Mouse (Mus musculus) hindbrain, embryonic 16.5 days (tissue): Measurements from ENCODE around the gene Mcemp1. TPM values are rescaled to one million over a fixed set of nuclear protein-coding genes. Genes with fewer than 3 reads are reported as not detected.
A peak's percentile ranks its signal among the peaks of the same experiment; 100 is the strongest.

ENCODE experiments used
- ATAC-seq: fragments of 200-750 bp; cut with Nextera tagmentation; 2 replicates; pipeline ENCODE4 v1.8.0; 2017; ENCODE audit warnings: moderate TSS enrichment, moderate library complexity
- H3K27ac ChIP-seq: fragments of 300-500 bp; sonication (generic); 2 replicates; pipeline ENCODE4 v1.5.1; 2014; ENCODE audit warnings: low read depth, mild to moderate bottlenecking, control low read depth, low read length, moderate library complexity
- H3K27me3 ChIP-seq: fragments of 300-500 bp; sonication (generic); replicated peaks from 2 replicates; pipeline ENCODE4 v1.6.1; 2014; ENCODE audit warnings: low read length; ENCODE audit not compliant: control insufficient read depth, insufficient read depth
- H3K36me3 ChIP-seq: fragments of 300-500 bp; sonication (generic); 2 replicates; pipeline ENCODE4 v1.6.1; 2014; ENCODE audit warnings: mild to moderate bottlenecking, low read length, moderate library complexity, mixed read lengths; ENCODE audit not compliant: control insufficient read depth, insufficient read depth
- H3K4me1 ChIP-seq: fragments of 300-500 bp; sonication (generic); 2 replicates; pipeline ENCODE4 v1.6.1; 2014; ENCODE audit warnings: low read depth, low read length; ENCODE audit not compliant: control insufficient read depth, insufficient read depth
- H3K4me2 ChIP-seq: fragments of 300-500 bp; sonication (generic); 2 replicates; pipeline ENCODE4 v1.6.1; 2014; ENCODE audit warnings: mild to moderate bottlenecking, low read length, control low read depth, moderate library complexity
- H3K4me3 ChIP-seq: fragments of 300-500 bp; sonication (generic); 2 replicates; pipeline ENCODE4 v1.5.1; 2014; ENCODE audit warnings: mild to moderate bottlenecking, low read length, control low read depth, moderate library complexity
- H3K9ac ChIP-seq: fragments of 300-500 bp; sonication (generic); 2 replicates; pipeline ENCODE4 v1.6.1; 2014; ENCODE audit warnings: low read depth, mild to moderate bottlenecking, control low read depth, low read length, moderate library complexity
- H3K9me3 ChIP-seq: fragments of 300-500 bp; sonication (generic); 2 replicates; pipeline ENCODE4 v1.6.1; 2014; ENCODE audit warnings: mild to moderate bottlenecking, low read length, moderate library complexity; ENCODE audit not compliant: control insufficient read depth
- WGBS: fragments of 180-500 bp; shearing (Covaris S2); extraction: QIAGEN DNeasy Blood & Tissue Kit; methylation state at CpG from one replicate; pipeline ENCODE4 v1.1.7; 2014; 5-methylcytosine and 5-hydroxymethylcytosine counted together
- polyA plus RNA-seq: library from polyadenylated mRNA; unstranded; fragments of >200 nt; fragmentation: Nextera tagmentation; extraction: Ambion mirVana; gene quantifications from 2 replicates; pipeline ENCODE4 v1.2.1, GENCODE M21; 2015

Mcemp1 gene
- polyA plus RNA-seq, 1 experiment from 2014 or later = 0.14 TPM

DNA sequence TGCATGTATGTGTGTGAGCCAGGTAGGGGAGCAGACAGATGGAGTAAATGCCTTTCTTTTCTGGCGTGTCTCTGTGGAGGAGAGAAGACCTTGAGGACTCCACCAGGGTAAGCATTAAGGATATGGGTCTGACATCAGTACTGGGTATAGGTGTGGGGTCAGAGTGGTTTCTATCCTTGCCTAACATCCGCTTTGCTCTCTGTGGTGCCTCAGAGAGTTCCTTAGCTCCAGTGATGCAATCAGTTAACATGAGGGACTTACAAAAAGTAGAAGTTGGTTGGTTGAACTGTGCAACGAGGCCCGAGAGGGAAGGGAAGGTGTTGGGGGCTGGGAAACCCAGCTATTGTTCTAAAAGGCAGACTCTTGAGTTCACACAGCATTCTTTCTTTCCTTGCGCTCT, 1.1 kb upstream of the Mcemp1 start:
- no peak overlapping the region for H3K27ac ChIP-seq
- no peak overlapping the region for H3K4me2 ChIP-seq
- no peak overlapping the region for H3K9ac ChIP-seq
- ATAC-seq = no peak
- H3K4me1 ChIP-seq = no peaks in the 10 kb centered on the region
- H3K9me3 ChIP-seq = no peaks in the 10 kb centered on the region
- H3K4me3 ChIP-seq = no peak overlapping the region
- 76% methylated on average over 5 of the region's 5 CpGs for WGBS
- no peaks in the 10 kb centered on the region for H3K27me3 ChIP-seq
- no peaks in the 10 kb centered on the region for H3K36me3 ChIP-seq

DNA sequence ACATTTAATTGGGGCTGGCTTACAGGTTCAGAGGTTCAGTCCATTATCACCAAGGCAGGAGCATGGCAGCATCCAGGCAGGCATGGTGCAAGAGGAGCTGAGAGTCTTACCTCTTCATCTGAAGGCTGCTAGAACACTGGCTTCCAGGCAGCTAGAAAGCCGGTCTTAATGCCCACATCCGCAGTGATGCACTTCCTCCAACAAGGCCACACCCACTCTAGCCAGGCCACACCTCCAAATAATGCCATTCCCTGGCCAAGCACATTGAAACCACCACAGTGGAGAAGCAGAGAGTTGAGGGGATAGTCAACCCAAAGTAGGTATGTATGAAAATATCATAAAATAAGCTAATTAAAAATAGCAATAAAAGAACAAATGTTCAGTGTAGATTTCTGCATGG, 4.8 kb downstream of the Mcemp1 start:
- ATAC-seq = no peak
- Histone ChIP-seq H3K9ac (no peak overlapping the region), H3K4me2 (no peak overlapping the region), H3K4me3 (no peak overlapping the region), H3K9me3 (no peaks in the 10 kb centered on the region), H3K36me3 (no peaks in the 10 kb centered on the region), H3K4me1 (no peaks in the 10 kb centered on the region; the same call in 1 of the 2 replicates), H3K27me3 (no peaks in the 10 kb centered on the region), H3K27ac (no peak overlapping the region)
- WGBS = 87% methylated on average over 2 of the region's 2 CpGs

DNA sequence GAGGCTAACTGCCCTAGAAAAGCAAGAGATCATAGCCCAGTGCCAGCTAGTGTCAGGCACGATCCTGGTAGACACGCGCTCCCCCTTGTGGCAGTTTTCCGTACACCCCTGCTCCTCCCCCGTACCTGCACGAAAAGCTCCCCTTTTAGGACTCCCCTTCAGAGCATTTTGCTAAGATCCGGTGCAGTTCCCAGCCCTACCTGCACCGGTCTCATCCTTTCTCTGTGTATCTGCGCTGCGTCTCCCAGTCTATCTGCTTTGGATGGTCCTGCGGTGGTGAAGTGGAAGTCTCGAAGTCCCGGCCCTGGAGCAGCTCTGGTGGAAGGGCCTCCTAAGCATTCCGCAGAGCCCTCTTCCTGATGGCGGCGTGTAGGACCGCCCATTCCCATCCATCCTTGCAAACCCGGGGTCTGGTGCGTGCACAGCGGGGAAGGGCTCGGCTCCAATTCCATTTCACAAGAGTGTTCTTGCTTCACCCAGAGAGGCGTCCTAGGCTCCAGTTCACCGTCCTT, 6.5 kb downstream of the Mcemp1 start, which contains the start of gene Fcor:
TSS of gene Fcor (minus strand) at position 383 of the 512 bp plus-strand sequence.
- peak within 1 kb of the TSS; percentile 72 for H3K9ac ChIP-seq
- peak within 1 kb of the TSS; percentile 81 for H3K27ac ChIP-seq
- WGBS = 0% methylated on average over 23 of the region's 23 CpGs
- H3K9me3 ChIP-seq = no peaks in the 10 kb centered on the region
- H3K4me3 ChIP-seq = peak within 1 kb of the TSS; percentile 56
- peak within 1 kb of the TSS; percentile 69 for H3K4me2 ChIP-seq
- H3K4me1 ChIP-seq = peaks cover 3% of the 10 kb centered on the region
- H3K36me3 ChIP-seq = no peaks in the 10 kb centered on the region
- H3K27me3 ChIP-seq = no peaks in the 10 kb centered on the region
- peak; percentile 90 for ATAC-seq

- Histone ChIP-seq H3K9ac (no peak overlapping the region), H3K27ac (no peak overlapping the region), H3K4me2 (no peak overlapping the region), H3K36me3 (peaks cover 10% of the 10 kb centered on the region), H3K4me1 (peaks cover 15% of the 10 kb centered on the region), H3K9me3 (no peaks in the 10 kb centered on the region), H3K27me3 (no peaks in the 10 kb centered on the region), H3K4me3 (no peak overlapping the region)
- ATAC-seq = no peak
- WGBS = 51% methylated on average over 3 of the region's 3 CpGs
Observed at GRCm38 (mm10) chr8:3674671-3675070, 9.1 kb downstream of the Mcemp1 start.

DNA sequence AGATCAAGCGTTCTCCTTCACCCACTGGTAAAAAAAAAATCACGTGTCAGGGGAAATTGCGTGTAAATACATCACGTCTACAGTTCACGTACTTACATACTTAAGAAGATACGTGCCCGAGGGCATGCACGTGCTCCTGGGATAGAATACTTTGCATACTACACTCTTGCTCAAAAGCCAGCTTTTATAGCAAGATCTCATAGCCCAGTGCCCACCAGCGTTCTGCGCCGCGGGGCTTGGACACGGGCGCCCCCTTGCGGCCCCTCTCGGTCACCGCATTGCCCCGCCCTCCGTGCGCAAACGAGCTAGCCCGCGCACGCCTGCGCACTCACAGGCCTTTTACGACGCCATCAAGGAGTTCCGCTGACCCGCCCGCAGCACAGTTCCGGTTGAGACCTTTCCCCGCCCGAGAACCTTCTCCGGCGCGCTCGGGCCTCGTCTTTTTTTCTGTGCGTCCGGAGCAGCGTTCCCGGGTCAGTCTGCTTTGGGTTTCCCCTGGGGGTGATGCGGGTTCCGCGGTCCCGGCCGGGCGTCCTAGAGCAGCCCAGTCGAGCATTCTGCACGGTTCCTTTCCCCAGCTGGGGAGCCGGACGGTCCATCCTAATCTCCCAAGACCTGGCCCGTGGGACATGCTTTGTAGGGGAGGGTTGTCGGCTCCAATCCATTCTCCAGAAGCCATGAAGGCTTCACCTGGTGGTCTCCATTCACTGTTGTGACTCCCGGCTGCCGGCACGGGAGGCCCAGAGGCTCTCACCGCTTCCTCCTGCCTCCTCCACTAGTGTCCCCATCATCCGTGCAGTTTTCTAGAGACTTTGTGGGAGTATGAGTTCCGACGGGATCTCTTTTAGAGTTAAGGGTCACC, 10.8 kb downstream of the Mcemp1 start, which contains the start of gene Trappc5:
TSS of gene Trappc5 (plus strand) at position 169 of the 862 bp plus-strand sequence.
- no peaks in the 10 kb centered on the region for H3K9me3 ChIP-seq
- H3K4me3 ChIP-seq = peak within 1 kb of the TSS; percentile 92
- peak within 1 kb of the TSS; percentile 94 for H3K4me2 ChIP-seq
- peak within 1 kb of the TSS; percentile 85 for H3K27ac ChIP-seq
- H3K9ac ChIP-seq = peak within 1 kb of the TSS; percentile 96
- H3K36me3 ChIP-seq = peaks cover 23% of the 10 kb centered on the region
- peaks cover 15% of the 10 kb centered on the region for H3K4me1 ChIP-seq
- ATAC-seq = peak; percentile 81
- 1% methylated on average over 58 of the region's 61 CpGs for WGBS
- no peaks in the 10 kb centered on the region for H3K27me3 ChIP-seq

DNA sequence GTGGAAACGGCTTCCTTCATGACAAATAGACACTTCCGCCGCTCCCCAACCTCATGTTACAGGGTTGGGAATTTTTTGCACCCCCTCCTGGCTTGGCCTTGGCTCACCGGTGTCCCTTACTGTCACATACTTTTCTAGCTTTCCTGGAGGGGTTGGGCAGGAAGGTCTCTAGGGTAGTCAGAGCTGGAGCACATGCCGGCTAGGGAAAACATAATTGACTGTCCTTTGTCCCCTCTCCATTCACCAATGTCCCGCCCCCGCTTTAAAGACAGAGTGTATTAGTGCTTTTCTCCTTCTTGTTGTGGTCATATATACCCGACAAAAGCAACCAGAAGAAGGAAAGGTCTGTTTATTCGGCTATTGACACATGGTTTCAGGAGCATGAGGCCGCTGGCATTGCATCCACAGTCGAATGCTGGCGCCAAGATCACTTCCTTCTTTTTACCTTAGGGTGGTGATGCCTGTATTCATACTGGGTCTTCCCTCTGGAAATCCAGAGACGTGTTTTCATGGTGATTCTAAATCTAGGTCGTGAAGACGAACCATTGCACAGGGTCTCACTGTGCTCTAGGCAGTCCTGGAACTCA, 11.5 kb downstream of the Mcemp1 start:
- Histone ChIP-seq H3K9me3 (no peaks in the 10 kb centered on the region), H3K4me3 (peak overlapping the region; percentile 92), H3K9ac (peak overlapping the region; percentile 96), H3K36me3 (peaks cover 23% of the 10 kb centered on the region), H3K27me3 (no peaks in the 10 kb centered on the region), H3K4me1 (peaks cover 15% of the 10 kb centered on the region), H3K27ac (peak overlapping the region; percentile 85), H3K4me2 (peak overlapping the region; percentile 94)
- 3% methylated on average over 15 of the region's 15 CpGs for WGBS
- no peak for ATAC-seq

GRCm38 (mm10) chr8:3678831-3679230, 13.3 kb downstream of the Mcemp1 start:
- 97% methylated on average over 23 of the region's 23 CpGs for WGBS
- Histone ChIP-seq H3K4me3 (no peak overlapping the region), H3K36me3 (peaks cover 23% of the 10 kb centered on the region), H3K9me3 (no peaks in the 10 kb centered on the region), H3K4me2 (no peak overlapping the region), H3K4me1 (peaks cover 15% of the 10 kb centered on the region), H3K27ac (no peak overlapping the region), H3K27me3 (no peaks in the 10 kb centered on the region), H3K9ac (no peak overlapping the region)
- ATAC-seq = no peak

GRCm38 (mm10) chr8:3679236-3679635, 13.7 kb downstream of the Mcemp1 start:
- Histone ChIP-seq H3K27ac (no peak overlapping the region), H3K4me1 (peaks cover 15% of the 10 kb centered on the region), H3K36me3 (peaks cover 23% of the 10 kb centered on the region), H3K9ac (no peak overlapping the region), H3K4me2 (no peak overlapping the region), H3K9me3 (no peaks in the 10 kb centered on the region), H3K27me3 (no peaks in the 10 kb centered on the region), H3K4me3 (no peak overlapping the region)
- no peak for ATAC-seq
- WGBS = 96% methylated on average over 23 of the region's 23 CpGs

GRCm38 (mm10) chr8:3679656-3680055, 14.1 kb downstream of the Mcemp1 start:
- Histone ChIP-seq H3K9ac (no peak overlapping the region), H3K4me3 (no peak overlapping the region), H3K9me3 (no peaks in the 10 kb centered on the region), H3K36me3 (peaks cover 23% of the 10 kb centered on the region), H3K27ac (no peak overlapping the region), H3K27me3 (no peaks in the 10 kb centered on the region), H3K4me2 (no peak overlapping the region), H3K4me1 (peaks cover 15% of the 10 kb centered on the region)
- no peak for ATAC-seq
- WGBS = 96% methylated on average over 5 of the region's 5 CpGs
